Mouse (Mus musculus): ENCODE data around the gene Tars2.
A peak's percentile ranks its signal among the peaks of the same experiment; 100 is the strongest.

The Tars2 gene

GRCm38 (mm10) chr3:95734092-95734702, 25.8 kb downstream of the Tars2 start:
- DNase-seq (ENCODE audit: low spot score), result no peak

DNA sequence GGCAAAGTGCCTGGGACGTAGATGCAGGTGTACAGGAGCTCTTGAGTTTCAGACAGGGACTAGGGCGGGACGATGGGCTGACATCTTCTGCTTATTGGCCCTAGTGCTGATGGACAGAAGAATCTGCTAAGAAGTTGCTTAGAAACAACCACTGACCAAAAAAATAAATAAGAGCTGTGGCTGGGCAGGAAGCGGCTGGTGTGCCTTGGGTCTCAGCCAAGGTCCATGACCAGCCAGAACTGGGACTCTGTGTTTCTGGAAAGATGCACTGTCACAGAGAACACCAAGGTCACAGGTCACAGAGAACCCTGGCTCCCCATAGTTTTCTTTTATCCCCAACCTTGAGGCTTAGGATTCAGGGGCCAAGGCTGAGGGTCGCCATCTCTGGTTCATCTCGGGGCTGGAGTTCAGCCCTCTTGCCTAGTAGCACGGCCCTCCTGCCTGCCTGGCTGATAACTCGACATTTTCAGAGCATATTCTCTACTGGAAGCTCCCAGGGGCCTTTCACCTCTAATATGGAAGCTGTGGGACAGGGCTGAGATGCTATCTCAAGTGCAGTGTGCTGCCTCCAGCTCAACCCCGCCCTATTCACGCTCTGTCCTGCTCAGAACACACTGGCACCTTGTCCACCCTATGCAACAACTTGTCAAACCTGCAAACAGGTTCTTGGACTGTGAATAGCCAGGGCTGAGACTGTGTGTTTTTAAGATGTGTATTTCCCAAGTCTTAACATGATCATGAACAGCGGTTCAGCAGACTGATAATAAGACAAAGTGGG, 27.1 kb downstream of the Tars2 start:
- DNase-seq (ENCODE audit: low spot score), result no peak

- no peak for DNase-seq (ENCODE audit: low spot score)
Observed at GRCm38 (mm10) chr3:95732297-95732696, 27.7 kb downstream of the Tars2 start.

- DNase-seq (ENCODE audit: low spot score), result no peak
Observed at GRCm38 (mm10) chr3:95731802-95732201, 28.2 kb downstream of the Tars2 start.

GRCm38 (mm10) chr3:95730431-95730830, 29.6 kb downstream of the Tars2 start:
- no peak for DNase-seq (ENCODE audit: low spot score)

DNA sequence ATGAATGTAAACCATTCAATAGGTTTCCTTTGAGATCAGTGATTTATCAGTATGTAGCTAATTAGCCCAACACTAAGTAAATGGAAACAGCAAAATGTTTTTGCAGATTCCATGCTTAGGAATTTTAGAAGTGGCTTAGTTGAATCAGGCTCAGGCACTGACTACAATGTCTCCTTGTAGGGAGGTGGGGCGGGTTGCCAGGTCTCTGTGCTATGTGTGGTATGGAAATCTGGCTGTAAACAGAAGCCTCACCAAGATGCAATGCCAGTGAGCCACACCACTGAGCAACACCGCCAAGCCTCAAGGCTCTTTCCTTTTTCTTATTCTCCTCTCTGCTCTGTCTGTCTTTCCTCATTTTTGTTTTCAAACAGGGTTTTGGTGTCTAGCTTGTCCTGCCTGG, 31.1 kb downstream of the Tars2 start:
- DNase-seq (ENCODE audit: low spot score), result no peak

GRCm38 (mm10) chr3:95726696-95727358, 33.2 kb downstream of the Tars2 start:
- no peak for DNase-seq (ENCODE audit: low spot score)

GRCm38 (mm10) chr3:95725863-95726262, 34.1 kb downstream of the Tars2 start:
- DNase-seq (ENCODE audit: low spot score), result no peak

DNA sequence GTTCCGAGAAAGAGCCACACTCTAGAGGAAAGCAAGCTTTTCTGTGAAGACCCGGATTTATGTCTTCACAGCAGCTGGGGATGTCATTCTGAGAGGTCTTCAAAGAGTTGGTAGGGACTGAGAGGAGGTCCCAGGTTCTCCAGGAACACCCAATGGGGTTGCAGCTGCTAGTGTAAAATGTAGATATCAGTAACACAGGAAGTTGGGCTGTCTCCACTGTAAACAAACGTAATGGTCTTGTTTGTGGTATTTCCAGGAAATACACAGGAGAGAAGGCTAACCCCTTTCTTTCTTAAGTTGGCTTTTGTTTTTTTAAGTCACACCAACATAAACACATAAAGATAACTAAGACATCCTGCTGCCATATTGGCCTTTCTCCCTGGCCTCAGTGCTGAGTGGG, 37.6 kb downstream of the Tars2 start:
- no peak for DNase-seq (ENCODE audit: low spot score)

DNA sequence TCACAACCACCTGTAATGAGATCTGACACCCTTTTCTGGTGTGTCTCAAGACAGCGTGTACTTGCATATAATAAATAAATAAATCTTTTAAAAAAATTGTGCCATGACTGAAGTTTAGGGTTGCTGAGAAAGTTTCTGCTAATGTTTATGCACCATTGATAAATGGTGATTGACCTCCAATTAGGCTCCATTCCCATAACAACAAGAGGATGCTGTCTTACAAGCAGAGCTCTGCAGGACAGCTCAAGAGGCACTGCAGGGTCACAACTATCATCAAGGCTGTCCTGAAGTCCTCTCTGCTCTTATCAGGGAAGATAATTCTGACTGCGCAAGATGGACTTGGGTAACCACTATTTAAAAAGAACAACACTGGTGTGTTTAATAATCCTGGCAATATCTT, 41.9 kb downstream of the Tars2 start:
- no peak for DNase-seq (ENCODE audit: low spot score)

- no peak for DNase-seq (ENCODE audit: low spot score)
Observed at GRCm38 (mm10) chr3:95716075-95716474, 43.9 kb downstream of the Tars2 start.

- DNase-seq (ENCODE audit: low spot score), result no peak
Observed at GRCm38 (mm10) chr3:95709967-95710366, 50.0 kb downstream of the Tars2 start.

DNA sequence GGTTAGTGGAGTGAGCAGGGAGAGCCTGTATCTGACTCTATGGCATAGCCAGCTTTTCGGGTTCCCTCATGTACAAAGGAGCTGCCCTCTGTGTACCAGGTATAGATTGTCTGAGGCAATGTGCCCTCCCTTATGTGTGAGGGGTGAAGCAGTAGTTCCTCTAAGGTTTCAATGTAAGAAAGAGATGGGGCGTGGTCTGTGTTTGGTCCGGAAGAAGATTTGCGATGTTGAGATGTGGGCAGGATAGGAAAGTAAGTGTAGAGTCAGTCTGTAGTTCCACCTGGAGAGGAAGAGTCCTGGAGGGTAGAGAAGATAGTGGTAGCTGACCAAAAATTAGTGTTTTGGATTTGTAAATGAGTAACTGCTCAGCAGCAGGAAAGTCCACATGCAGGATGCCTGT, 51.0 kb downstream of the Tars2 start:
- DNase-seq (ENCODE audit: low spot score), result no peak

GRCm38 (mm10) chr3:95707497-95707896, 52.5 kb downstream of the Tars2 start:
- DNase-seq (ENCODE audit: low spot score), result no peak

DNA sequence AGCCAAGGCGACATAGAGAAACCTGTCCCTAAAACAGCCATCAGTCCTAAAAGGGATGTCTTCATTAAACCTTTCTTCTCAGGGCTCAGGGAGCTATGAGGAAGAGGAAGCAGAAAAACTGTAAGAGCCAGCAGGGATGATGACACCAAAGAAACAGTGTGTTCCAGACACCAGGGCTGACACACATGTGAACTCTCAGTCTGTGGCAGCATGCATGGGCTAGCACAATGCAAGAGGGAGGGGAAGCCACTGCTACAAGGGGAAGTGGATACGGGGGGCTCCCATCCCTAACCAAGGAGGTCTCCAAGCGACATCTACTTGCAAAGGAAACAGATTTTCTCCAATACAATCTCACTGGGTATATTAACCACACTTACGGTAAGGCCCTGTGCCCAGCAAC, 53.7 kb downstream of the Tars2 start:
- DNase-seq (ENCODE audit: low spot score), result no peak

DNA sequence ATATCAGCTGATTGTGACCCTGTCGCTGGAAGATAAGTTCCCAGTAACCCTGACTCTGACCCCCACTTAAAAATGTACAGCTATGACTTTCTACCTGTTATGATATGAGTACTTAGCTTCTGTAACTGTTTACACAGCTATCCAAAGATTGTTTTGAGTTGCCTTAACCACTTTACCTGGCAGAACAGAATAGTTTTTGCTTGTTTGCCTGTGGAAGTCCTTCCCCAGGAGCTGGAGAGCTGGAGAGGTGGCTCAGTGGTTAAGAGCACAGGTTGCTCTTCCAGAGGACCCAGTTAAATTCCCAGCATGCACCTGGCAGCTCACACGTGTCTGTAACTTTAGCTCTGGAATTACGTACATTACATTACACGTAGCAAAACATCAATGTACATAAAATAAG, 55.4 kb downstream of the Tars2 start:
- no peak for DNase-seq (ENCODE audit: low spot score)

- DNase-seq (ENCODE audit: low spot score), result no peak
Observed at GRCm38 (mm10) chr3:95703276-95703675, 56.7 kb downstream of the Tars2 start.

DNA sequence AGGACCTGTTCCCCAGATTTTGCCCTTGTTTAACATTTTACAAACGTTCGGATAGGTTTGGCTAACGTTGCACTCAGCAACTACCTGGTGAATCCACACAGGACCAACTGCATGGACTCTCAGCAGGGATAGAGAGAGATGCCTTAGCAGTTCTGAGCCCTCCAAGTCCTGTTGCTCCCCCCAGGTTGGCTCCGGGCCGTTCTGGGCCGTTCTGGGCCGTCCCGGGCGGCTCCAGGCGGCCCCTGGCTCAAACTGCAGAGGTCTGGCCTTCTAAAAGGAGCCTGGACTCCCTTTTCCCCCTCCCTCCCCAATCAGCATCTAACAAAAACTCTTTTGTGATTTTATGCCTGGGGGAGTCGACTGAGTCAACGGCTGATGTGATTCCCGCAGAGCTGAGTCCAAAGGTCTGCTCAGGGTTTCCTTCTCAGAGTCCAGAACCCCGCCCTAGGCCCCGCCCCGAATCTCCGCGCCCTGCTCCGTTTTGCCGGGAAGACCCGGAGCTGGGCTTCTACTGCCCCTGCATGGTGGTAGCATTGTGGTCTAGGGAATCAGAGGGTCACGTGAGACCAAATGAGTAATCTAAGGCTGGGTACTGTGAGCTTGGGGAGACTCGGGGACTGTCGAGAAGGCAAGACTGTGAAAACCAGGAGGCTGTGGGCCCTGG, 58.0 kb downstream of the Tars2 start:
- peak; percentile 92 for DNase-seq (ENCODE audit: low spot score)

DNA sequence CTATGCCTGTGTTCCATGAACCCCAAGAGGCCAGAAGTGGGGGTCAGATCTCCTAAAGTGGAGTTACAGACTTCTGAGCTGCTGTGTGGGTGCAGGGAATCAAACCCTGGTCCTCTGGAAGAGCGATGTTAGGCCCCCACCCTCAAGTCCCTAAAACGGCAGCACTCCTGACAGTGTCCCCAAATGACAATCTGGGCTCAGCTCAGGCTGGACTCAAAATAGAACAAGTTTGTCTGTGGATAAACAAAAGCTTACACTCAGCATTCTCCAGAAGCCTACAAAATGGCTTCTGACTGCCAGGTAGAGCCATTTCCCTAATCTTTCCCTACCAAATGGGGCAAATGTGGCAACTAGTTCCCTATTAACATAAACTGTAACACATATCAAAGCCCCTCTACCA, 58.9 kb downstream of the Tars2 start:
- no peak for DNase-seq (ENCODE audit: low spot score)

- no peak for DNase-seq (ENCODE audit: low spot score)
Observed at GRCm38 (mm10) chr3:95700233-95700681, 59.7 kb downstream of the Tars2 start.

GRCm38 (mm10) chr3:95698286-95698685, 61.7 kb downstream of the Tars2 start:
- no peak for DNase-seq (ENCODE audit: low spot score)

DNA sequence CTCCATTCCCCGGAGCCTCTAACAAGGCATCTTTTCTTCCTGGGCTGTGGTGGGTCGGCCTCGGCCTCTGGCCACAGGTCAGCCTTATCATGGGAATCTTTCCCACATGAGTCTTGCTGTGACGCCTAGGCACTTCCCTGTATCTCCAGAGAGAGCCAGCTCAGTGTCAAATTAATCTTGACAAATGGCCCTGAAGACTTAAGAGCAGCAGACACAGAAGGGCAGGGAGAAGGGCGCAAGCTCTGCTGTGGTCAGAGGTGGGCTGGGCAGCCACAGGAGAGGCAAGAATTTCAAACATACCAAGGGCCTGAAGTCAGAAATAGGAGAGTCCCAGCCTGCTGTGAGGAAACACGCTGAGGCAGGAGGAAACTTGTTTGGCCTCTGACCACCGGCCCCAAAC, 63.6 kb downstream of the Tars2 start:
- peak; percentile 81 for DNase-seq (ENCODE audit: low spot score)

DNA sequence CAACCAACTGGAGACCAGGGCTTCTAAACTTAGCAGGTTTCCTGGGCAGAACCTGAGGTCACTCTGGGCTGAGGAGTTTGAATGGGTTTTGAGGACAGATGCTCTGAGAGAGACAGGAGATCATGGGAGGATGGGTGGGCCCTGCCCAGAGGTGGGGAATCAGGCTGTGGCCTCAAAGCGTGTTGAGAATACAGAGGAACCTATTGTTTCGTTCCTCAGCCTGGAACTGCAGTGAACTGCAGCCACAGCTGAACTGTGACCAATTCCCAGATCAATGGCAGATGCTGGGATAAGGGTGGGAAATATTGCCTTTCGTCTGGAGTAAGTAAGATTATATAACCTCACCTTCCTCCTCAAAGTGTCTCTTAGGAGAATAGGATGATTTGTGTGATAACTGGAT, 64.2 kb downstream of the Tars2 start:
- no peak for DNase-seq (ENCODE audit: low spot score)

All from yolk sac, embryonic 10.5 days (tissue).